ENCODE assay signal across 8 mouse cellular contexts in the genomic region with DNA sequence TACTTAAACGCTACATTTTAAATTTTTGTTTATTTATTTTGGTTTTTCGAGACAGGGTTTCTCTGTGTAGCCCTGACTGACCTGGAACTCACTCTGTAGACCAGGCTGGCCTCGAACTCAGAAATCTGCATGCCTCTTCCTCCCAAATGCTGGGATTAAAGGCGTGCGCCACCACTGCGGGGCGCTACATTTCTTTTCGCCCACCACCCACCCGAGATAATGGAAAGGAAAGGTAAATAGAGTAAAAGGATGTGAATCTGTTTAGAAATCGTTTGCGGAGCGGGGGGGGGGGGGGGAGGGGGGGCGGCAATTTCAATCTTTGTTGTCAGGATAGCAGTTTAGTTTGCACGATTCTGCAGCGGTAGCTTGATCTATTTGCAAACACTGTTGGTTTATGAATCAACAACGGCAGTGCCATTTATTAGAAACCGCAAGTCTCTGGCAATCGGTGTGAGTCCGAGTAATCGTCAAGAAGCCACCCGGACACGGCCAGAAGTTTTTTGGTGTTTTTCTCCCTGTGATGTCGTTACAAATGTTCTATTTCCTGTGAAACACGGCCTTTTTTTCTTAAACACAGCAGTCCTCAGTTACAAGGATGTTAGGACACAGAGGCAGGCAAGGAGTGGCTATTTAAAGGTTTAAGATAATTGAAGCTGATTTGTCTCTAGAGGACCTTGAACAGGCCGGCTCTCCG. TPM values are rescaled to one million over a fixed set of nuclear protein-coding genes. Genes with fewer than 3 reads are reported as not detected.
DNase-seq lines count a peak whose midpoint lies in the region; ATAC-seq and TF ChIP-seq lines count a peak whose summit lies in the region.

No protein-coding gene starts in this region.

- H3K79me2 ChIP-seq in macrophage (ENCODE audit: inconsistent target) = no peaks in the 10 kb centered on the region

- no peaks in the 10 kb centered on the region for H3K9me3 ChIP-seq in heart, embryonic 11.5 days (replicated peaks; ENCODE audit: control insufficient read depth, low read length)
- no peaks in the 10 kb centered on the region for H3K9me3 ChIP-seq in stomach, postnatal 0 days (ENCODE audit: control insufficient read depth, low read length)

- no peaks in the 10 kb centered on the region; the same call in 1 of the 2 replicates for H3K4me1 ChIP-seq in heart, embryonic 11.5 days (ENCODE audit: control insufficient read depth, insufficient read depth, low read length)
- H3K4me1 ChIP-seq in stomach, postnatal 0 days (replicated peaks; ENCODE audit: control insufficient read depth, insufficient read depth) = no peaks in the 10 kb centered on the region

- H3K27ac ChIP-seq in left cerebral cortex, adult 2 months = peak overlapping the region; percentile 76; the same call in 1 of the 2 replicates
- H3K27ac ChIP-seq in heart, embryonic 11.5 days (ENCODE audit: low read depth, low read length) = peak overlapping the region; percentile 77
- peak overlapping the region; percentile 49 for H3K27ac ChIP-seq in macrophage
- peak overlapping the region; percentile 87 for H3K27ac ChIP-seq in stomach, postnatal 0 days (replicated peaks)

- H3K27me3 ChIP-seq in heart, embryonic 11.5 days (ENCODE audit: control insufficient read depth, insufficient read depth, low read length) = no peaks in the 10 kb centered on the region
- H3K27me3 ChIP-seq in stomach, postnatal 0 days (ENCODE audit: control insufficient read depth, insufficient read depth, low read length) = no peaks in the 10 kb centered on the region

- no peak for DNase-seq in left cerebral cortex, adult 2 months (ENCODE audit: extremely low spot score in 1 of 2, low spot score in 2 of 2)
- DNase-seq in left cerebral cortex, postnatal 25 days (ENCODE audit: low spot score in 2 of 2) = no peak
- peak; percentile 66 to 70 for DNase-seq in cerebellum, postnatal 10 days
- DNase-seq in kidney, postnatal 10 days = peak; percentile 45
- peak; percentile 42 for DNase-seq in stomach, postnatal 0 days (ENCODE audit: low spot score)

- 4% methylated on average over 26 of the region's 26 CpGs for WGBS in heart, embryonic 11.5 days (ENCODE audit: insufficient replicate concordance)
- WGBS in macrophage (ENCODE audit: missing documents) = 5% methylated on average over 19 of the region's 26 CpGs
- 9% methylated on average over 24 of the region's 26 CpGs for WGBS in stomach, postnatal 0 days

- TF ChIP-seq CTCF in left cerebral cortex, adult 2 months (IDR thresholded peaks at IDR 0.05) = peak; percentile 17
- TF ChIP-seq CTCF in stomach, postnatal 0 days (IDR thresholded peaks at IDR 0.05; ENCODE audit: low read depth) = peak; percentile 58

- 0 out of 2 replicates have a peak, but pooled peaks have one; percentile 0 for ATAC-seq in heart, embryonic 11.5 days (replicated peaks; ENCODE audit: insufficient number of reproducible peaks, low FRiP score, low TSS enrichment)
- ATAC-seq in stomach, postnatal 0 days (ENCODE audit: low FRiP score, low TSS enrichment) = no peak
- ATAC-seq in megakaryocyte progenitor cell, adult 5-6 weeks (replicated peaks; ENCODE audit: poor library complexity) = no peak

- no peaks in the 10 kb centered on the region for H3K36me3 ChIP-seq in heart, embryonic 11.5 days (ENCODE audit: control insufficient read depth, insufficient read depth, low read length)
- H3K36me3 ChIP-seq in macrophage (ENCODE audit: inconsistent target) = no peaks in the 10 kb centered on the region
- H3K36me3 ChIP-seq in stomach, postnatal 0 days (ENCODE audit: control insufficient read depth, insufficient read depth, low read length) = no peaks in the 10 kb centered on the region

- TF ChIP-seq EP300 in stomach, postnatal 0 days (optimal IDR thresholded peaks at IDR 0.05) = no peak

- intact Hi-C loops in left cerebral cortex, adult 2 months (cut with DNase I) = no loop called here
- intact Hi-C loops in left cerebral cortex, postnatal 25 days (cut with DNase I) = no loop called here

- peak overlapping the region; percentile 48 for H3K4me3 ChIP-seq in left cerebral cortex, adult 2 months
- peak overlapping the region; percentile 28 for H3K4me3 ChIP-seq in heart, embryonic 11.5 days (ENCODE audit: low read depth, low read length)
- peak overlapping the region; percentile 22 for H3K4me3 ChIP-seq in macrophage (ENCODE audit: inconsistent target)
- H3K4me3 ChIP-seq in stomach, postnatal 0 days (ENCODE audit: low read depth, low read length) = peak overlapping the region; percentile 33

- peak overlapping the region; percentile 36 for H3K9ac ChIP-seq in heart, embryonic 11.5 days (ENCODE audit: low read depth, low read length)
- H3K9ac ChIP-seq in stomach, postnatal 0 days (ENCODE audit: low read length) = peak overlapping the region; percentile 57

- peak overlapping the region; percentile 63 for H3K4me2 ChIP-seq in heart, embryonic 11.5 days
- H3K4me2 ChIP-seq in stomach, postnatal 0 days (replicated peaks; ENCODE audit: low read depth) = peak overlapping the region; percentile 61

RNA-seq across cellular contexts. Expression of a gene that starts 35.6 kb away (rescaled TPM):
- total RNA-seq in left cerebral cortex, adult 2 months (2021) = not detected
- not detected for total RNA-seq in left cerebral cortex, postnatal 25 days (2021)
- polyA plus RNA-seq in heart, embryonic 11.5 days (2014; fragmentation: Nextera tagmentation; extraction: Ambion mirVana) = 0.43 TPM in 1 of 2 replicates, not detected in the other
- total RNA-seq in macrophage (2018; cell fraction: chromatin; rRNA removed) = not detected
- total RNA-seq in macrophage (2018; cell fraction: cytosol; rRNA removed) = not detected
- total RNA-seq in macrophage (2018; cell fraction: nucleus; rRNA removed) = not detected
- polyA plus RNA-seq in macrophage (2018) = not detected in 3 replicates
- polyA plus RNA-seq in stomach, postnatal 0 days (2015; fragmentation: Nextera tagmentation; extraction: Ambion mirVana) = 0.18 and 0.36 TPM in 2 replicates
- not detected in 2 replicates for total RNA-seq in megakaryocyte progenitor cell, adult 5-6 weeks (2015)
- not detected in 2 replicates for total RNA-seq in megakaryocyte progenitor cell, adult 5-6 weeks (2017)

RNA-seq across cellular contexts. Expression of a gene that starts 37.2 kb away (rescaled TPM):
- 1 to 10 TPM; 1.7 to 1.8 TPM for total RNA-seq in left cerebral cortex, adult 2 months (2021)
- total RNA-seq in left cerebral cortex, postnatal 25 days (2021) = 1 to 10 TPM in 1 of 2 experiments, under 1 TPM in 1; 0.85 to 1.4 TPM
- polyA plus RNA-seq in heart, embryonic 11.5 days (2014; fragmentation: Nextera tagmentation; extraction: Ambion mirVana) = 7.4 and 9.3 TPM in 2 replicates
- not detected for total RNA-seq in macrophage (2018; cell fraction: chromatin; rRNA removed)
- total RNA-seq in macrophage (2018; cell fraction: cytosol; rRNA removed) = not detected
- not detected for total RNA-seq in macrophage (2018; cell fraction: nucleus; rRNA removed)
- not detected in 3 replicates for polyA plus RNA-seq in macrophage (2018)
- polyA plus RNA-seq in stomach, postnatal 0 days (2015; fragmentation: Nextera tagmentation; extraction: Ambion mirVana) = 0.10 and 0.28 TPM in 2 replicates
- not detected in 2 replicates for total RNA-seq in megakaryocyte progenitor cell, adult 5-6 weeks (2015)
- total RNA-seq in megakaryocyte progenitor cell, adult 5-6 weeks (2017) = not detected in 2 replicates

Comparison
In these comparisons a context has a peak if more than half of its experiments do, and no peak if none do; other contexts are left out.
1. DNase-seq: peak in cerebellum, postnatal 10 days (2 of 2), kidney, postnatal 10 days (single experiment) and stomach, postnatal 0 days (single experiment); none in left cerebral cortex, adult 2 months (0 of 2) and left cerebral cortex, postnatal 25 days (0 of 2).
2. Peak in every context shown above with its lines, with median percentiles within 50 percentile points of each other: H3K27ac ChIP-seq and H3K4me3 ChIP-seq.